Mouse (Mus musculus): Measurements from ENCODE around the gene Pde4b.
A peak's percentile ranks its signal among the peaks of the same experiment; 100 is the strongest.

The Pde4b gene

DNA sequence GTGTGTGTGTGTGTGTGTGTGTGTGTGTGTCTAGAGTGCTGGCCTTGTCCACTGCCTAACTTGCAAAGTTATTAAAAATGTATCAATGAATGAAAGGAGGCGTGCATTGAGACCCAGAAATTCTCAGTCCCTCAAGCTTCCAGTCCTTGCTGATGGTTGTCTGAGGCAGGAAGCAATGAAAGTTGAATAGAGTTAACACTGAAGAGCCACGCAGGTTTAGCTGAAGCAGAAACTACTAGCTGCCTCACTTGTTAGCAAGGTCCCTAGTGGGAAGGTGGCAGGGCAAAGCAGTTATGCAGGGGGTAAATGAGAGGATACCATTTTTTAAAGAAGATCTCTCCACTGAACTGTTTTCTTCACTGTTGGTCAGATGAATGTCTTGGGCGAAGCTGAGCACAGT, 485.2 kb downstream of the Pde4b start:
- no peak for DNase-seq (ENCODE audit: low spot score in 2 of 2)

DNA sequence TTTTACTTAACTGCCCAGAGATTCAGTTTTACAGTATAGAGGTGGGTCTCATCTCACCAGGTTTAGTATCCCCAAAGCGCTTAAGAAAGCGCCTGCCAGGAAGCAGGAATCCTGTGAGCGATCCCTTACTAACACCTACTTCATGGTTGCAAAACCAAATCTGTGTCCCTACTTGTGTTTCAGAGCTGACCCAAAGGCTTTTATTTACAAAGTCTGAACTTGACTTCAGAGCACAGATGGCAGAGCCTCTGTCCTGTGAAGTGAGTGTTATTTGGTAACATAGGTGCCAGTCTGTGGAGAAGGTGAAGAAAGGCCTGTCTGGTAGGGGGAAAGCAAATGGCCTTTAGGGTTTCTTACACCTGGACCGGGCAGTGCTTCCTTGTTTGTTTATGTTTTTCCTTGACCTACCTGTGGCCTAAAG, 486.0 kb downstream of the Pde4b start:
- no peak for DNase-seq (ENCODE audit: low spot score in 2 of 2)

DNA sequence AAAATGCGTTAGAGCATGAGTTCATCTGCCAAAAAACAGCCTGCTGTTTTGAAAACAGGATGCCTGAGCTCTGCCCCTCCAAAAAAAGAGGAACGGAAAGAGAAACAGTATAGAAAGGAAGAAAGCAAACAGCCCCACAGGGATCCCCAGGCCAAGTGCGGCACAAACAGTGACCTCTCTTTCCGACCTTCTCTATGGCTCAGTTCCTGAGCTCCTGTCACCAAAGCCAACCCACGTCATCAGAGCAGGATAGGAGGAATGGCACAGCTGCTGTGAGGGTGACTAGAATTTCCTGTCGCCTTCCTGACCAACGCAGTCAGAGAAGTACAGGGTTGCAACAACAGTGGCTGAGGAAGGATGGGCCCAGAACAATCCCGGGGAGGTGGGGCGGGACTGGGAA, 486.9 kb downstream of the Pde4b start:
- no peak for DNase-seq (ENCODE audit: low spot score in 2 of 2)

DNA sequence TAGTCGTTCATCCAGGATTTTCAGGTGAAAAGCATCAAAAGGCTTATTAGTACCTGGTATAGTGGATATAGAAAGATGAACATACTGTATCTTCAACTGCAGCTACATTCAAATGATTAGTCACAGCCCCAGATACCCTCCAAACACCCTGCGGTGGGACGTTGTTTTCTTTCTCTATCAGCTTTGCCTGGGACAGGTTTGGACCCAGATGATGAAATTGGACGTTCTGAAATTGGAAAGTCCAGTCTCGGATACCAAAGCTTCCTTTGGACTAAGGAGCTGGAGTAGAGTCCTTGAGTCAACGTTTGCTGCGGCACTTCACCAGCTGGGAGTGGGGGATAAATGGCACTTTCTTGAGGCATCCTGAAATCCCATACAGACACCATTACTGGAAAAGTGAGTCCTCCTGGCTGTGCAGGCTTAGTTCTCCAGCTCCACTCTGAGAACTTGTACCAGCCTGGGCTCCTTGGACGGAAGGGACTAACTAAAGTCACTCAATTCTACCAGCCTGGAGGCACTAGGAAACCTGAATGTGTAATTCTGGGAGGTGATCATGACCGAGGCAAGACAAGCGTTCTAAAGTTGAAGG, 487.4 kb downstream of the Pde4b start:
- no peak for DNase-seq (ENCODE audit: low spot score in 2 of 2)

DNA sequence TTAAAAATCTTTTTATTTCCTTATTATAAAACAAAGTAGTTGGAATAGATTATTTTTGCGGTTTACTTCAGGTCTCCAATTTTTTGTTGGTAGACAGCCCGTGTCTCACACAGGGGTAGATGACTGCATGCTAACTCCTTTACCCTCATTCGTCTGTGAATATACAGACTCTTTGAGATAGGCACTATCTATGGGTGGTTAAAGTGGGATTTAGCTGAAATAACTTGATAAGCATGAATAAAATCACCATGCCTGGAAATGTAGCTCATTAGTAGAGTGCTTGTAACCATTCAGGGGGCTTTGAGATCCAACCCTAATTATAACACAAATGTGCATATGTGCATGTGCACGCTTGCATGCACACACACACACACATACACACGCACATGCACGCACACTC, 488.8 kb downstream of the Pde4b start:
- no peak for DNase-seq (ENCODE audit: low spot score in 2 of 2)

DNA sequence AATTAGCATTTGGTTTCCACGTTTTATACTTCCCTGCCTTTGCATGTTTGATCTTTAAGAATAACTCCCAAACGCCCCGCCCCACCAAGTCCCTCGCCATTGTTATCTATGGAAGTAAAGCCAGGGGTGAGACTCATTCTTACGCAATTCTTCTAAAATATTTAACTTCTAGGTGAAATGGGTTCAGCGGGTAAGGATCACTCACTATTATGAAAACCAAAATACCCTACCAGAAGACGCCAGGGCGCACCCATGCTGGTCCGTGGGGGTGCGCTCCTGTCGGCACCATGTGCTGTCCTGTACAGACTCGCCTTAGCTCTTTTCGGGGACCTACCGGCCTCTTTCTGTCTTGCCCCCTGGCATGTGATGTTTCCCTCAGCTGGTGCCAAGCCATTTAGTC, 490.3 kb downstream of the Pde4b start:
- no peak for DNase-seq (ENCODE audit: low spot score in 2 of 2)

DNA sequence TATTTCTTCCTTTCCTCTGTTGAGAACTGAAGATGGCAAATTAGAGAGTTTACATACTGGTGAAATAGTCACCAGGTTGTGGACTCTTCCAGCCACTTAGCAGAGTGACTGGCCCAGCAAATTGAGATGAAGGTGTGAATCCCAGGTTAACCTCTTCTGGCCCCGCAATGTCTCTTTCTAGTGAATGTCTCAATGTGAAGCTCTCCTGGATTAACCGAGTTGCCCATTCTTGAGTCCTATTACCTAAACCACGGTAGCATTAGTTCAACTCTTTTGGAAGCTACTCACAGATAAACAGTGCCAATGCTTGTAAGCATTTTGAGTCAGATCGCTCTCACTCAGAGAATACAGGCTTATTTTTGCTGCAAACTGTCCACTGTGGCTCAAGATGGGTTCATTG, 491.7 kb downstream of the Pde4b start:
- no peak for DNase-seq (ENCODE audit: low spot score in 2 of 2)

DNA sequence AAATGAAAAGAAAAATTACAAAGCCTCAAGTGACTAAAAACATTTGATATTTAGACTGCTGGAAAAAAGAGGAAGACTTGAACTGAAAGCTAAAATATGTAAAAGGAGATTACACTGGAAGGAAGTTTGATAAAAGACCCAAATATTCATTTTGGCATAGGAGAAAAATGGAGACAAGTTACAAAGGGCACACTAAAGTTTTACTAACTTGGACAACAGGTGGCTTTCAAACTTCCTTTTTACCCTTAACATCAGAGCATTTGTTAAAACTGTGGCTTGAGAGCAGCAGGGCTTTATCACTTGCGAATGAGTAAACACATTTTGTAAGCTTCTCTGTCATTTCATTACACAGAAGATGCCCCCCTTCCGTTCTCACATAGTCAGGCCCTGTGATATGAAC, 492.4 kb downstream of the Pde4b start:
- no peak for DNase-seq (ENCODE audit: low spot score in 2 of 2)

DNA sequence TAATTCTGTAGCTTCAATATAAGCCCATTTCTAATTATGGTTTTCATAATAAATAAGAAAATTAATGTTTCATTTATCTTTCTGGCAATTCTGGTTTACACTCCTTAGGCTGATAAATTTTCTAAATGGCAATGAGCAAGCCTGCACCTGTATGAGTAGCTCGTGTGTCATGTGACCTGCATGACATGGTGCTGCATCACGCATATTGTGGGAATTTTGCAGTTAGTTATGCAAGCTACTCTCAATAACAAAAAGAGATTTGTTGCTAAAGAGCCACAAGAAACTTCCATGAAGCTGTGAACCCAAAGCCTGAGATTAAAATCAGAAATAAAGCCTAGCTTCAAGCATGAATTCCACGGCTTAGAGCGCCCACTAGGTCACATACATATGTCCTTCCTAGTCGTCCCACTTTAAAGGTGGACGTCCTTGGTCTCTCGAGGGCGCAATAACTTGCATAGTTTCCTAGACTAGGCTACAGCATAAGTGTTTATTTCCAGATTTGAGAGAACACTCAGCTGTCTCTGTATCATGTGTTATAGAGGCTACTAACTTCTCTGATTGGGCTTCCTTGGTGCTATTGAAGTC, 494.9 kb downstream of the Pde4b start:
- DNase-seq (ENCODE audit: low spot score in 2 of 2) = no peak

DNA sequence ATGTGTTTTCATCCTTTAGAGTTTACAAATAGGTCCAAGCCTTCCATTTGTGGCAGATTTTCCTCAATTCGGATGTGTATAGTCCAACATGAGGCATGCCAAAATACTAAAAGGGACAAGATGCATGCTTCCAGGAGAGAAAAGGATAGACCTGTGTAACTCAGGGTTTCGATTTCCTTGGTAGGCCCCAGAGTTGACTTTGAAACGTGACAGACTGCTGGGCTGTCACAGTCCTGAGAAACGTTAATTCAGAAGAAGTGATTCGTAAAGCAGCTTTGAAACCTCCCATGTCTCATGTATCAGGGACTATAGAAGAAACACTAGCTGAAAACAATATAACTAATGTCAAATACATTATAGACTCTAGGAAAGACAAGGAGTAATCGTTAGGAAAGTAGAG, 495.6 kb downstream of the Pde4b start:
- DNase-seq (ENCODE audit: low spot score in 2 of 2) = no peak

DNA sequence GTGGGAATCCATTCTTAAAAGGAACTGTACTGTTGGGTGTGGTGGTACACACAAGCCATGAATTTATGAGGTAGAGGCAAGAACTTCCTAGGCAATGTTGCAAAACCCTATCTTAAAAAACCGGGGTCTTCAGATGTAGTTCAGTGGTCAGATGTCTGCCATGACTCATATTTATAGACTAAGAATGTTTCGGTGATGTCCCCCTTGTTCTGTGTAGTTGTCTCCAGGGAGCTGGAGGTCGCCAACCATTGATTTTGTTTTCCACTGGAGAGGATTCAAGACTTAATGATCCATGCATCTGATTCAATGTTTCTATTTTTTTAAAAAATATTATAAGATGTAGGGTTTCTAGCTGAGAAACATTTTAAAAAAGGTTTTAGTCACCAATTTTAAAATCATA, 496.1 kb downstream of the Pde4b start:
- no peak for DNase-seq (ENCODE audit: low spot score in 2 of 2)

DNA sequence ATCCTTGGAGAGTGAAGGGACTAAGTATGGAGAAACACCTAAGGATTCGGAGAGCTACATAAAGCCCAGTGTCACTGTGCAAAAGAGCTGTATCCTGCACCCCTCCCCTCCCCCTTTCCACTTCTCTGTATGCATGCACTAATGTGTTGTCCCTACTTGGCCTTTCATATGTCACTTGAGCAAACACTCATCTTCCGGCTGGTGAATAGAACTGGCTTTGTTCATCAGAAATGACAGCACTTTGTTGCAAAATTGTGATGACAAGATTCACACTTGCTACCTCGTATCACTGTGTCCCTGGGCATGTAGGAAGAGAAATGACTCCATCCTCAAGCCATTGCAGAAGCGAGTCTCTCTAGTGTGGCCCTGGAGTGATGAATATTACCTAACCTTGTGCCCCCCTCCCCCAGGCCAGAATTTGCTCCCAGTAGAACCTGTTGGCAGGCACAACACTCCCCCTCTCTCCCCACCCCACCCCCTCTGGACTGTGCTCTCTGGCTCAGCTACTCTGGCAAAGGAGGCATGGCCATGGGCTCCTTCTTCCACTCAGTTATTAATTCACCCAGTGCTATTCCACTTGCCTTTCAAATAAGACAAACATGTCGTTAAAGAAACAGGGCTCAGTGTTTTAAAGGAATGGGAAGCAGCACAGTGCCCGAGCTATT, 497.4 kb downstream of the Pde4b start:
- no peak for DNase-seq (ENCODE audit: low spot score in 2 of 2)

DNA sequence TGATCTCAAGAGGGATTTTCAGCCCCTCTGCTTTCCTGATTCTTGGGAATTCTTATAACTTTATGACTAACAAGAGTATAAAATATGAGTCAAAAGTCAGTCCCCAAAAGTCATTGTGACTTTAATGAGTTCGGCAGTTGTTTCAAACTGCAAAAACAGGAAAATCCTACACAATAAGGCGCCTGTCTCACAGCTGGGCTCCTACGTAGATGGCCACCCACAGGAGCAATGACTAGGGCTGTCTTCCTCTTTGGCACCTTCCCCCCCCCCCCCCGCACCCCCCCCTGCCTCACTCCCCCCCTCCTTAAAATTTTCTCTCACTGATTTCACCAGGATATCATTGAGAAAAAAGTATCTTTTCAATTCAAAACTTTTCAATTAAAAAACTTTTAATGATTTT, 498.2 kb downstream of the Pde4b start:
- DNase-seq (ENCODE audit: low spot score in 2 of 2) = no peak

DNA sequence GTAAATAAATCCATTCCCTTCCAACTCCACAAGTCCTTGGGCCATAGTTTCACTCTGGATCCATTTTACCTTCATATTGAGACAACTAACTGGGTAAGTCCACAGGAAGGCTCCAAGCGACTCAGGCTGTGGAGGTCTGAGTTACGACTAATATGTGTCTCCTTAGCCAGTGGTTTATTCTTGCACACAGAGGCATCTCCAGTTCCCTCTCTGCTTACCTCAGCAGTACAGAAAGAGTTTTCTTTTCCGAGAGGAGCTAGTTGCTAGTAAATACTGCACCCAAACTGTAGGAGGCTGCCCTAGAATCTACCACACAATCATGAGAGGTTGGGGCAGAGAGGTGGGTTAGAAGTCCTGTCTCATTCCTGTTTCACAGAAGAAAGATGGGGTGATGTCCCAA, 499.4 kb downstream of the Pde4b start:
- no peak for DNase-seq (ENCODE audit: low spot score in 2 of 2)

DNA sequence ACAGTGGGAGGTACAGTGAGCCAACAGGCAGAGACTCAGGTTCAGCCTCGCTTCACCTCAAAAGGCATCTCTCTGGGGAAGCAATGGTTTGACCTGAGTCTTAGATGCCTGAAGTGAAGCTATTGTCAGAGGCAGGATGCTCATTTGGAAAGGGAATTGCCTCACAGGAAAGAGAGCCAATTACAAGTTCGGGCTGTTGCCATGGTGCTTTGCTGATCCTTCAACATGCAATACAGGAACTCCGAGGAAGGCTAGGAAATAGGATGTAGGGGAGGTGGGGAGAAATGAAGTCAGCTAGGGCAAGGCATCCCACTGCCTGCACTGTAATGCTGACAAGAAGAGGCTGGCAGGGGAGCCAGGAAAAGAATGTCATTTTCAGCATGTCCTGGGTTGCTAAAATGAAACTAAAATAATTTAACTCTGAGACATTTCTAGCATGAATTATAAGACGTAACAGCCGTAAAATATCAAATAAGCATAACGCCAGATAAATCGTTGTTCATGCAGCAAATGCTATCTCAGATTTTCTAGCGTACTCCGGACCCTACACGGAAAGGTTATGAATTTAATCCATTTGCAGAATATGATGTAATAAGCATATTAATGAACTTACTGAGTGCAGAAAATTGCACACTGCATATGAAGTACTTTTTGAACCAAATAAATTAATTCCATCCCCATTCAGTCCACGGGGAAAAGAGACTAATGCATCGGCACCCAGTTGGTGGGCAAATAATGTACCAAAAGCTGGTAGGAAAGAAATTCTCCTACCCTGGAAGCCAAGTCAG, 501.5 kb downstream of the Pde4b start:
- DNase-seq (ENCODE audit: low spot score in 2 of 2) = peak in 1 of 2 experiments; percentile 15

DNA sequence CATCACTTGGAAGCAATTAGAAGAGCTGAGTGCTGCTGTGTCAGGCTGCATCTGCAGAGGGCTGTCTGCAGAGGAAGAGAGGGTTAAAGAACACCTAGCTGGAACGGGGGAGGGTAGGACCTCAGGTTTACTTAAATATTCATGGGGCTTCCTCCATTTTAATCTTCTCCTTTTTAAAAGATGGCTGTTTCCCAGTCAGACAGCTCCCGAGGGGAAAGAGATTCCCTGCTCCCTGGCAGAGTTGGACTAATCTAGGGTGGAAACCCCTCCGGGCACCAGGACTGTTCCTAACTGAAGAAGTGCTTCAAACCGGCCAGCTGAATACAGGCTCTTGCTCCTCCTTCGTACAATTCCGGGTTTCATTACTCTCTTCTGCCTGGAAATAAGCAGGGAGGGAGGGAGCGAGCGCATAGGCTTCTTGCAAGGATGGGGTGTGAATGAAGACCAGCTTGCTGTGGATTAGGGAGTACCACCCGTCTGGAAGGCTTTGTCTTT, 502.2 kb downstream of the Pde4b start:
- peak in 1 of 2 experiments; percentile 39 for DNase-seq (ENCODE audit: low spot score in 2 of 2)

DNA sequence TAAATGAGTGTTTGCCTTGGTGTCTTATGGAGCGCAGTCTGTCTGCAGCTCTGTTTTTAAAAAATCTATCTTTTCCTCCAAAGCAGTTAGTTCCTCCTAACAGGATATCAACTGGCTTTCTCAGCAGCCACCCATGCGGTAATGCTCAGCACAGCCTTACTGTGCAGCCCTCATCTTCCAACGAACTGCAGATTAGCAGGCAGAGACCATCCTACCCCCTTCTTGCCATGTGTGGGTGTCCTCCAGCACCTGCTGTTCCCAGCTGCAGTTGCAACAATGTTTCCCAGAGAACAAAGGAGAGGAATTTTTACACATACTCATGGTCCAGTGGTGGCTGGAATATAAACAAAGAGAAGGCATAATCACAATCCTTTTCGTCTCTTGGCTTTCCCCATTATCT, 504.5 kb downstream of the Pde4b start:
- DNase-seq (ENCODE audit: low spot score in 2 of 2) = peak in 1 of 2 experiments; percentile 13

DNA sequence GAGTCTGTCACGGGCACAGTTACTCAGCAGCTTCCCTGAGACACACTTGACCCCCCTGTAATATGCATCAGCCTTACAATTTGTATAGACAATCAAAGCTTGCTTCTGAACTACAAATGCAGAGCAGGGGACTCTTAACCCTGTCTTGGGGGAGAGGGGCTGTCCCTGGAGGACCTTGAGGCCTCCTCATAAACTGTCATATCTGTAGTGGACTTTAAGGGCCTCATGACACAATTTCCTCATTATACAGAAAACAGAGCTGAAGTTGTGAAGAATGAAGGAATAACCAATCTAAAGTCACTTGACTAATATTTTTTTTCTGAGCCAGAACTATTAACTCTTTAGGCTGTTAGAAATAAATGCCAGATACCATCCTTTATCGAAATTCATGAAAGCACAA, 505.2 kb downstream of the Pde4b start:
- no peak for DNase-seq (ENCODE audit: low spot score in 2 of 2)

DNA sequence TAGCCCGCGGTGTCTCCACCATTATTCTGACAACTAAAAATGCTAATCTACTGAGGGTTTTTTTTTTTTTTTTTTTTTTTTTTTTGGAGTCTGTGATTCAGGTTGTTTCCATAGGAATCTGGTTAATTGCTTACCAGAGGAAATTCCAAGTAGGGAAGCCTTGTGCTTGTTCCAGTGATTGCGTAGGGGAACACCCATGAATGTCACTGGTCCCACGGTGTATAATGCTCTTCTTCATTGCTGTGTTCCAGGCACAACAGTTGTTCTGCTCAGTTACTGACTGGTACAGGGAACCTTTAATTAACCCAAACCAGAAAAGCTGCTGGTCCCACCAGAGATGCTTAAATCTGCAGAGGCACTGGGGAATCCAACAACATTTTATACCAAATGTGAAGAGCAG, 506.3 kb downstream of the Pde4b start:
- DNase-seq (ENCODE audit: low spot score in 2 of 2) = no peak

DNA sequence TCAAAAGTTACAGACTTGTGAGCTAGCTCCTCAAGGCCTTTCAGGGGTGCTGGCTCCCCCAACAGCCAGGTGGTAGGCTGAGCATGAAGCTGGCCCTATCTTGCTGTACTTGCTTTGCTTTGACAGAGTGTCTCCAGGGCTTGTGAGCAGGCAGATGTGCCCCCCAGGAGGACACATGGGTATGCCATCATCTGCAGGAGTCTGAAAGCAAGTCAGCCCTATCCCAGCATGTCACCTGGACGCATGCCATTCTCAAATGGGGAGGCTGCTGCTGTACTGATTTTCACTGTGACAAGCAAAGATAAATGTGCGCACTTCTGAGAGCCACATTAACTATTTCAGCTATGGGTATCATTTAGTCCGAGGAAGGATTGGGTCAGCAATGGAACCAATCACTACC, 507.2 kb downstream of the Pde4b start:
- DNase-seq (ENCODE audit: low spot score in 2 of 2) = no peak

DNA sequence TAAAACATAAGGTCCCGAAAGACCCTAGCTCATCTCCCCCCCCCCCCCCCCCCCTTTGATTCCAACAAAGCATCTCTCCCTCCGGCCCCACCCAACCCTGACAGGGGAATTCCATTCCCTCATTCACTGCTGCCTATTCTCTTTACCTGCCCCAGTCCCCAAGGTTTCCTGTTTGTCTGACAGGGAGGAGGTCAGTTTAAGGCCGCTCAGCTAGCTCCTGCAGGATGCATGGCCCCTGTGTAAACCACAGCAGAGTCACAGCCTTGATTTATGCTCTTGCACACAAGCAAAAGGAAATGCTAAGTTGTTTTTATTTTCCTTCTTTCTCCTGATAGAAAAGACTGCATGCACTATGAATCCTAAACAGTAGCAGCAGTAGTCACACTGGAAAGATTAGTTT, 516.6 kb downstream of the Pde4b start:
- no peak for DNase-seq (ENCODE audit: low spot score in 2 of 2)

DNA sequence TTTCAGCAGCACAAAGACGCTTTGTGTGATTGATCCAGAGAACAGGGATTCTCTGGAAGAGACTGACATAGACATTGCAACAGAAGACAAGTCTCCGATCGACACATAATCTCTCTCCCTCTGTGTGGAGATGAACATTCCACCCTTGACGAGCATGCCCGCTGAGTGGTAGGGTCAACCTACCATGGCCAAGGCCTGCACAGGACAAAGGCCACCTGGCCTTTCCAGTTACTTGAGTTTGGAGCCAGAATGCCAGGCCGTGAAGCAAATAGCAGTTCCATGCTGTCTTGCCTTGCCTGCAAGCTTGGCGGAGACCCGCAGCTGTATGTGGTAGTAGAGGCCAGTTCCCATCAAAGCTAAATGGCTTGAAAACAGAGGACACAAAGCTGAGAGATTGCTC, 517.9 kb downstream of the Pde4b start:
- DNase-seq (ENCODE audit: low spot score in 2 of 2) = no peak
